Mouse (Mus musculus) brain, embryonic 18.5 days (tissue): ENCODE measurements around the gene Dusp15.

ENCODE experiments used
- DNase-seq: peaks from one replicate; pipeline ENCODE4 v3.0.0-alpha.2; 2012; ENCODE audit warnings: low read depth, low spot score

Gene Dusp15

DNA sequence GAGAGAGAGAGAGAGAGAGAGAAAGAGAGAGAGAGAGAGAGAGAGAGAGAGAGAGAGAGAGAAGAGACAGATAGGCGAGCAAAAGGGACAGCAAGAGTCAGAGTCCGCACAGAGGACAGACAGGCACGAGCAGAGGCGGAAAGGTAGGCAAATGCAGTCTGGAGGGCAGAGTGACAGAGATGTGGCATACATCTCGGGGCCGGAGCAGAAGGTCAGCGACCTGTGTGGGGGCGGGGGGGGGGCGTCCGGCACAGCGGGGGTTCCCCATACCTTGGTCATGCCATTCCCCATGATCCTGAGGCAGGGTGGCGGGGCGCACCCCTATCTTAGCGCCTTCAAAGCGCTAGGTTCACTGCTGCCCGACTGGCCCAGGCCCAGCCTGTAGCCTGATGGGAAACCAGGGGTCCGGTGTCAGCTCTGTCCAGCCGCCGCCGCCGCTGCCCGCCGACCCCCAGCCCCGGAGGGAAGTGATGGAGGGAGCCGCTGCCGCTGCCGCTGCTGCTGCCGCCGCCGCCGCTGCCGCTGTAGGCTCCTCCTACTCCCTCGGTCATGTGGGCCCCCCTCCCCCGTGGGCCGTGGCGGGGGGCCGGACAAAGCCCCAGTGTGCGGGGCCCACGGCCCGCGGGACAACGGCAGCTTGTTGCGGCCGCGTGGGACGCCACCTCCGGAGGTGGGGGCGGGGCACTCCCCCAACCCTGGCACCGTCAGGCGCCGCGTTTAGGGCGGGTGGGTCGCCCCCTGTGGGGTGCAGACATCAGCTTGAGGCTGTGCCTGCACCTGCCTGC is at the start of gene Dusp15:
Gene Dusp15, minus strand, starts transcription at position 634 of the 785 bp plus-strand sequence.
- DNase-seq, result peak; percentile 37

DNA sequence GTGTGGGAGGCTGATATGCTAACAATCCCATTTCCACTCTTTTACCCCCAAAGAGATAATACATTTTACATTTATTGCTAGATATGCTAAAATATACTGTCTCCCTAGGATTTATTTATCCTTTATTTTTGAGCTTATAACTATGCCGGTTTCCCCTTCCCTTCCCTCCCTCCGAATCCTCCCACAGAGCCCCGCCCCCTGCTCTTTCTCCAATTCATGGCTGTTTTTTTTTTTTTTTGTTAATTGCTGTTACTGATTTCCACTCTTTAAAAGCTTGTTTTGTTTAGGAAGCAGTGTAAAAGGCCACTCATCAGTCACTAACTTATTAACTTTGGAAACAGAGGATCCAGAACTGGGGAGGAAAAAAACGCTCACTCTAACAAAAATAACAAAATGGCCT is 45.5 kb upstream of the Dusp15 start:
- DNase-seq, result no peak

DNA sequence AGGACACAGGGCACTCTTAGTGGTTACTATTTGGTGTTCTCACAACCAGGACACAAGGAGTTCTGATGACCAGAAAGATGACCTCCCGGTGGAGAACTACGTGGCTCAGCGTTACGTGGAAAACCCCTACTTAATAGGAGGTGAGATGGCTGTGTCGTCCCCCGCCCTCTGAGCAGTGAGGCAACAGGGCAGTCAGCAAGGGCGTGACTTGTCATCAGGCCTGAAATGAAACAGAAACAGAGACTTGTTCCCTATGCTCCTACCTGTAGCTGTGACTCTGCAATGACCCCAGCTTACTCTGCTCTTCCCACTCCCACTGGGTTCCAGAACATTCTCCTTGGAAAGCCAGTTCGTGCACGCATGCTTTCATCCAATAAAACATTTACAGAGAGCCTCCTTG is 40.0 kb upstream of the Dusp15 start:
- DNase-seq, result no peak

DNA sequence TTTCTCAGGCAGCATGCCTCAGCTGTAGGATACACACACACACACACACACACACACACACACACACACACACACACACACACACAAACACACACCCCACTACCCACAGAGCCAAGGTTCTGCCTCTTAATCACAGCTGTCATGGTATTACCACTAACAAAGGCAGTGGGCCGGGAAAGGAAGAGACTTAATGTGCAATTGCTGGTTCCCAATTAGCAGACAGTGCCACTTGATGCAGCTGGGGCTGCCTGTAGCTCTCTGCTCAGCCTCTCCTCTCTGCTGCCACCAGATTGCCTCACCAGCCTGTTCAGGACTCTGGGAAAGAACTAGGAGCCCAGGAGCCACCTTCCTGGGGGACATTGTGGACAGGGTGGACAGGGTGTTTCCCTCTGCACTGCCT is 34.1 kb upstream of the Dusp15 start:
- peak; percentile 26 for DNase-seq

DNA sequence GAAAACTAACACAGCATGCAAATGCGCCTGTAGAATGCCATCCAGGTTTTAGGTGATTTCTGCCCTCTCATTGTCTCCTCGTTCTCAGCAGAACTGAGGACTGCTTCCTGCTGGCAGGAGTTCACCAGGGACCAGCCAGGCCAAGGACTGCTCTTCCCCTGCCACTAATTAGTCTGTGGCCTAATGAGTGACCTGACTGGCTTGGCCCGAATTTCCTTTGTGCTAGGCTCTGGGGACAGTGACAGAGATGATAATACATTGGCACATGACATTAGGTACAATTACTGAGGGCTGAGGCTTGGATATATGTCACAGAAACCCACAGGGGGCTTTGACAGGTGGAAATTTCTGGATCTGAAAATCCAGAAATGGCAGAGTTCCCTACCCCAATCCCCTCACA is 25.5 kb upstream of the Dusp15 start:
- no peak for DNase-seq

DNA sequence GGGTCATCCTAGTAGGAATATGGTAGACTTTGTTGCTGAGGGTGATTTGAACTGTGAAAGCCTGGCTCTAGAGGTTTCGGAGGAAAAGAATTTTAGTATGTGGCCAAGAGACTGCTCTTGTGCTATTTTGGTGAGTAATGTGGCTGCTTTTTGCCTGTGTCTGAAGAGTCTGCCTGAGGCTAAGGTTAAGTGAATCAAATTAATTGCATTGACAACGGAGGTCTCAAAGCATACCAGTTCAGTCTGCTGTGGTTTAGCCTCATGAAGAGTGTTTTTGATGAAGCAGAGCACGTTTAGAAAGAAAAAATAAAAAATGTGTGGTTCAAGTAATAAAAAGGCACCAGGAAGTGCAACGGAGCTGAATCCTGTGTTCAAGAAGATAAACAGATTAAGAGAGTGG is 14.1 kb upstream of the Dusp15 start:
- no peak for DNase-seq

DNA sequence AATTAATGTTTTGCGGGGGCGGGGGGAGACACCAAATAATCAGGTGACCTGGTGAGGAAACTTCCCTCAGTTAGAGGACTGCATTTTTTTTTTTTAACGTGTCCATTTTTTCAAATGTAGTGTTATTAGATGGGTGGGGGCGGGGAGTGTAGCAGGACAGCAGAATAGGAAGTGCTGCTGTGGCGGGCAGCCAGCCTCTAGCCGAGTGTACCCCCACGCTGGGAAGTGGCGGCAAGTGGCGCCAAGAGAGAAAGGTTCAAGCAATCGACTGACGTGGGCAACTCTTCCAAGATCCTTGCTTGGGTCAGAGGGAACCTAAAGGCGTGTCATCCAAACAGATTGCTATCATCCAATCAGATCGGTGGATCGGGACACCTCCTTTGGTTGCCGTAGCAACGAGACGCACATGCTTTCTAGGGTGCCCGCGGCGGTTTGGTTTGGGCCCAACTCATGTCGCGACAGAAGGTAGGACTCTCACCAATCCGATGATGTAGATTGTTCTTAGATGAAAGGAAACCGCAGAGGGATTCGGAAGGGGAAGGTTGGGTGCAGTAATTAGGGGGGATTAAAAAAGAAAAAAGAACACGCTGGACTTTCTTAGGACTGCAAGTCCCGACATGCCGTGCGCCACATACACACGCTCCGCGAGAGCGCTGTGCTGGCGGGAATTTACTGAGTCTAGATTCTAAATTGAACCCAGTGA is 10.7 kb upstream of the Dusp15 start, which contains the start of gene Ttll9:
Gene Ttll9, plus strand, starts transcription at position 395 of the 703 bp plus-strand sequence.
- DNase-seq, result peak; percentile 71

DNA sequence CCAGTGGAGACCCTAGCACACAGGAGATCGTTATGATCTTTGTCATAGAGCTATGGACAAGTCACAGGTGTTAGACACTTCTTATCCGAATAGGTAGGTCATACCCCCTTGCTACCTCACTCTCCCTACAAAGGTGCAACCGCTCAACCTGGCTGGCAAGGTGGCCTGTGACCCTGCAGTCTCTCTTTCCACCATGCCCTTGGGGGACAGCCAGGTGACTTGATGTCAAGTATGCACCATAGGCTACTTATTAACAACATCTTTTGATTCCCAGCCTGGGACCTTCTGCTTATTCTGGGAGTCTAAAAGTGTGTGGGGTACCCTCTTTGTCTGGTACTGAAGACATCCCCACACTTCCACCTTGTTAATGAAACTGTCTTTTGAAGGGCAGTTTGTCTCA is 6.6 kb upstream of the Dusp15 start:
- no peak for DNase-seq

DNA sequence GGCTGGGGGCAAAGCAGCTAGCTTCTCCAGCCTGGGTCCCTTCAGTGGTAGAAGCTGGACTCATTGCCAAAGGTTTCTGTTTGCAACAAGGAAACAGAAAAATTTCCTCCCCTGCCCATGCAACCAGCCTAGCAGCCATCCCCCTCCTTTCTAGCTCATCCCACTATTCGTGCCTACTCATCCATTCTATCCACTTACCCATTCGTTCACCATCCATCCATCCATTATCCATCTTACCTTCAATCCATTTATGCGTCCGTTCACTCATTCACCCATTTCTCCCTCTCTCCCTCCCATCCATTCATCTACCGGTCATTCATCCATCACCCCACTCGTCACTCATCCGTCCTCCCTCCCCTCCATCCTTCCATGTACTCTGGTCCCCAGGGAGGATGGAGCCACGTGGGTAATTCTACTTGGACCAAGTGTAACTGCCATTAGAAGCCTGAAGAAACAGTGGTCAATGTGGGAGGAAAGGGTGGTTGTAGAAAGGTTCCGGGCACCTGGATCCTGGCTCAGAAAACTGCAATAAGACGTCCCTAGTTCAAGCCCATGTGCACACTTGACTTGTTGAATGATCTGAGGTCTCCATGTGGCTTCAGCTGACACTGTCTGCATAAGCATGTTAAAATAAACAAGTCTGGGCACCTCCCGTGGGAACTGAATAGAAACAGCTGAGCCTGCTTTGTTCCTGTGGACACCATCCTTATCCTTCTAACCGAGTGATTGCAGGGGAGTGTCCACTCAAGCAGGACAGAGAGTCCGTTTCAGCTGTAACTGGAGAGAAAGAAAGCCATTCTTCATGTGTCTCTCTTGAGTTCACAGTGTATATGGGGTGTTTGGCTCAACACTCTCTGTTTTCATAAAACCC is 587 bp upstream of the Dusp15 start:
- peak; percentile 28 for DNase-seq

DNA sequence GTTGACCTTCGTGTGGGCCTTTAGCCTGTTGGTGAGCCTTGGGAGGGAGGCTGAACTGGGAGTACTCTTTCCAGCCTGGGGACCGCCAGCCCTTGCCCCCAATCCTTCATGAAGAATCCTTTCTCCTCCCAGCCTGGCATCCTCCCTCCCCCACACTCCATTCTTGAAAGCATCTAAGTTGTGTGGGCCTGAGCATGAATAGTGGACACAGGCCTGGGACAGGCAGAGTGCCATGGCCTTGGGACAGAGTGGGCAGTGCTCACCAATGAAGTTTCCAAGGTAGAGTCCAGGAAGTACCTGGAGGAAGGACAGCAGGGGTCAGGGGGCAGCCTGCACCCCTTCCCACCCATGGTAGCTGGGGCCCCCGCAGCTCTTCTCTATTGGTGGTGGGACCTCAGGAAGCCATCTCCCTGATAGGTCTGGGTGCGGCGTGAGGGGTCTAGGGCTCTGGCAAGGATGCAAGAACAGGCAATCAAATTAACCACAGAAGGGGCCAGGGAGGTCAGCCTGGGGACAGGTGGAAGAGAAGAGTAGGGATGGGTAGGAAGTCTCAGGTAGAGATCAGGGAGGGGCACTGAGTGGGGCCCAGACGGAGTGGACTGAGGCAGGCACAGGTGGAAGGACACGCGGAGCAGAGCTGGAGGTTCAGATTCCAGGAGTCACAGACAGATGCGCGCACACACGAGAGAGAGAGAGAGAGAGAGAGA is 987 bp downstream of the Dusp15 start:
- no peak for DNase-seq

DNA sequence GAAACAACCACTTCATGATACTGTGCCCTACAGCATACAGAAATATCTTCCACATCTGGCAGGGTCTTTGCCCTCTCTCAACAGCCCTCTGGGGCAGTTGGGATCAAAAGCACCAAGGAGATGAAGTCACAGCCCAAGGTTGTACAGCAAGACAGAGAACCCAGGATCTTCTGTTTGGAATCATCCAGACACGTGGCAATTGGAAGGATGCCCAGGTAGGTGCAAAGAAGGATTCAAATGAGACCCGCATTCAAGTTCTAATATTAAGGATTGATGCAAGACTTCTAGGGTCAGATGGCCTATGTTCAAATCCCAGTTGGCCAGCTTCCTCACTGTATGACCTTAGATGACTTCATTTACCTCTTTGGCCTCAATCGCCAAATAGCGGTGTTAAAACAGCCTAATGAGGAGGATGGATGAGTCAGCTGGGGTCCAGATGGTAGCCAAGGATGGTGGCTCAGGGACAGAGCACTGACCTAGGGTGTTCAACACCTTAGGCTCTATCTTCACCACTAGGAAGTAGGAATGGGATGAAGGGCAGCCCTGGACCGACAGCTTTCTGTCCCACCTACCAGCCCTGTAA is 3.0 kb downstream of the Dusp15 start:
- DNase-seq, result no peak

DNA sequence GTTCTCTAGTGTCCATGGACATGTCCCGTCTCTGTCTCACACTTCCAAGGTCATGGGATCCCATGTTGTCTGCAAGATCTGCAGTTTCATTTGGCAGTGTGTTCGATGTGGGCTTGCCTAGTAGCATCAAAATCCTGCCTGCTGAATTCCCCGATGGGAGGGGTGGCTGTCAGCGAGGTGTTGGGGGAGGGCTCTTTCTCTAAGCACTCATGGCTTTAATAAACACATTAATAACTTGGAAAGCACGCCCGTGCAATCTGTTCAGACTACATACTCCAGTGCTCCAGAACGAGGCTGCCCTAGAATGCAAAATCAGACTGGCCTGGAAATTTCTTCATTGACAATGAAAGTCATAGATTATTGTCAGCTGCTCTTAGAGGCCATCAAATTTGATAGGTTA is 4.4 kb downstream of the Dusp15 start:
- DNase-seq, result peak; percentile 24

DNA sequence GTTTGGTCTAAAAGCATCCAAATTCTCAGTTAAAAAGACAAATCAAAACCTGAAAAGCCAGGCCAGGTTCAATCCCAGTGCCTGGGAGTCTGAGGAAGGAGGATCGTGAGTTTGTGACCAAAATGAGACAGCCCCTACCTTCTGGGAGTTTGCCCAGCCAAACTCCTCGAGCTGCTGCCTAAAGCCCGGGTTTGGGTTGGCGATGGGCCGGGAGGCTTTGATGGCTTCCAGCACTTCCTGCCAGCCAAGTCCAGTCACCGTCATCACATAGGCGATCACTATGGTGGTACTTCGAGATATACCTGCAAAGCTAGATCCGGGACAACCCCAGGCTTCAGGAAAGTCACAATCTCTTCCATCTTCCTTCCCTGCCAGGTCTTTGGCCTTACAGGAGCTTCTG is 7.5 kb downstream of the Dusp15 start:
- DNase-seq, result no peak

DNA sequence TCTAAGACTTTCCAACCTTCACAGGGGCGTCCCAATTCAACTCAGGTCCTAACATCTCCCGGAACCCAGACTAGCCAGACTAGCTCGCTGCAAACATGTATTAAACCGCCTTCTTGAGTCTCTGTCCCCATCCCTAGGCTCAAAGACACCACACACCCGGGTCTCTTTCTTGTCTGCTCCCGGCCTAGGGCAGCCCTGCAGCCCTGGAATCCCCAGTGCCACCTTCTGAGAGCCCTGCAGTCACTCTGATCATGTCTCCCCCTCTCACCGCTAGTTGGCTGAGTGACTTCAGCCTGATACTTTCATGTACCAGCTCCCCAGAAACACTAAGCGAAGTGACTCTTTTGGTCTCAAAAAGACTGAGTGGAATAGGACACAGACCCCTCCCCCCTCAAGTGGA is 7.9 kb downstream of the Dusp15 start:
- no peak for DNase-seq

DNA sequence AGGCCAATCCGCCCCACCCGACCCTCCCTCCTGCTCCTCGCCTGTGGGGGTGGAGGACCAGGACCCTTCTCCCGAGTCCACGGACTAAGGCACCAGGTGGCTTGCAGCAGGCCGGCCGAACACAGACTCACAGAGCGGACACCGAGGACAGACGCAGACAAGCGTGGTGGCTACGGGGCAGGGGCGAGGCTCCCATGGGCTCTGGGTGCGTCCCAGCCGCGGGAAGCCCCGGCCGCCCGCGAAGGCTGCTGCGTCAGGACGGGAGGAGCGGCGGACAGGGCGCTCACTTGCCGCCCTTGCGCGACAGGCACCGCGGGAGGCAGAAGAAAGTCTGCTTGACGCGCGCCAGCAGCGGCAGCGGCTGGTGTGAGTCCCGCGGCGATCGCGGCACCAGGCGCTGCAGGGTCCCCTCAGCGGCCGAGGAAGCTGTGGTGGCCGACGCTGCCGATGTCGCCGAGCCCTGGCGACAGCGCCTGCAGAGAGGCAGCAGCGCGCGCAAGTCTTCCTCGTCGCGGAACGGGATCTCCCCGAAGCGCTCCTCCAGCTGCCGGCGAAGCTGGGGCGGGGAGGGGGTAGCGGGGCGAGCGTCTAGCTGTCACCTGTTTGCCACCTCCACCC is 8.5 kb downstream of the Dusp15 start:
- no peak for DNase-seq

DNA sequence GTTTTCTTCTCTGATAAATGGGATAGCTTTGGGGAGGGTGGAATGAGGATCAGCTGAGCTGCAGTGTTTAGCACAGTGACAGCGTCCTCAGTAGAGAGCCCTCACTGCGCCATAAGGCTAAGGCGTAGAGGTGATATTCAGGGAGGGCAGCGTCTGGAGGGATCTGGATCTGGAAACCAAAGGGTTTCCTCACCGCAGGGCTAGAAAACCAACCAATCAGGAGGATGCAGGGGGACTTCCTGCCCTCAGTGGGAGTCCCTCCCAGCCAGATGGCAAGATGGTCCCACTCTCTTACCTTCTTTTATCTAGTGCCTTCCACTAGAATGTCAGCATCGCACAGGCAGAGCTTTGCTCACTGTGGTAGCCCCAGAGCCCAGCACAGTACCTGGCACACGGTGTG is 9.7 kb downstream of the Dusp15 start:
- DNase-seq, result no peak

DNA sequence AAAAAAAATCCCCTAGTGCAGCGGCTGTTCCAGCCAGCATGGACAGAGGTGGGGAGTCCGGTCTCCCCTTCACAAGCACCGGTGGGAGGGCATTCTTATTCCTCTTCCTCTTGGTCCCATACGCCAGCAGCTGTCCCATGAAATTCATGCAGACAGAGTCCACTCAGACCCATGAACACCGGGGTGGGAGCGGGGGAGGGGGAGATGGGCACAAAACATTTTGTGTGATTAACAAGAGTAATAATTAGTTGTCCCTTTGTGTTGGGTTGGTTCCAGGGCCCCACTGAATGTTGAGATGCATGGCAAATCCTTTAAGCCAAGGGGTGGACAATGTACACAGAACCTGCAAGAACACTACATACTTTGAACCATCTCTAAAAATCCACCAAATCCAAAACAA is 10.4 kb downstream of the Dusp15 start:
- no peak for DNase-seq

DNA sequence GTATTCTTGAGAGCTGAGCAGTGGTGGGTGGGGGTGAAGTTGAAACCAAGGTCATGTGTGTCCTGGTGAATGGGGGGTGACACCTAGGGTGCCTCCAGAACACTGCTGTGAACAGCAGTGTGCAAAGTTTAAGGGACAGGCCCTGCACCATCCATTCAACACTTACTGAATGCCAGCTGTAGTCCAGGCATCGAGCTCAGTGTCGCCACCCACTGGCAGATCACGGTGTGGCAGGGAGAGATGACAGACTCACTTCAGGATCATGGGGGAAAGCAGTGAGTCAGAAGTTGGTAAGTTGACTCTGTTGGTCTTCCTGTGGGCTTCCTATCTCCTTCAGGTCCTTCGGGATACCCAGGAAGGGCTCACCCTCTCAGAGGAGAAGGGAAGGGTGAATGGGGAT is 11.7 kb downstream of the Dusp15 start:
- DNase-seq, result no peak

DNA sequence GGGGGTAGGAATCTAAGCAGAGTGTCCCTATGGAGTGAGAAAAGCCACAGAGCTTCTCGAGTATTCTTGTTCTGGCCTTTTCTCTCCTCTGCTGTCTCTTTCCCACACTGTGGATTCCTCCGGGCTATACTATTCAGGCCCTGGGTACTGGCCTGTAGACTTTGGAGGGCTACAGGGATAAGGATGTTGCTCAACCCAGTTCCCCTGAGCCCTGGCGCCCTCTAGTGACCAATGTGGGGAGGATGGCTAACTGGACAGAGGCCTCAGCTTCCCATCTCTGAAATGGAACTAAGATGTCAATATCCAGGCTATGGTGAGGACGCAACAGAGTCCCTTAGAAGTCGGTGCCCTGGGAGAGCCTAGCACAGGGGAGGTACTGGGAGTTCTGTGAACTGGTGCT is 17.9 kb downstream of the Dusp15 start:
- DNase-seq, result no peak

DNA sequence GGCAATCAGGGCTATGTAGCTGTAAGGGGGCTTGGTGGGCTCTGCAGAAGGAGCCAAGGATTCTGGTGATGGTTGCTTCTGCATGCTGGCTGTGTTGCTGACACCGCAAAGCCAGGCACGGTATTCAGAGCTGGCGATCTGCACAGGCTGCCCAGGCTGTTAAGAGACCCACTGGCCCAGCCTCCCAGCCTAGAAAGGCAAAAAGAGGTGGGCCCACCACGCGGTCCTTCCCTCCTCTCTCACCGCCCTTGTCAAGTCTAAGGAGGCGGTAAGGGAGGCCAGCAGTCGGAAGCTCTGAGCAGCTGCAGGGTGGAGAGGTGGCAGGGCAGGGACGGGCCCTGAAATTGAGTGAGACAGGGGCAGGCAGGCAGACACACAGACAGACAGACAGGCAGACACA is 18.4 kb downstream of the Dusp15 start, which contains the start of gene Foxs1:
Gene Foxs1, minus strand, starts transcription at position 161 of the 400 bp plus-strand sequence.
- DNase-seq, result no peak
